Mouse (Mus musculus): Measurements from ENCODE around the gene Syvn1. TPM values are rescaled to one million over a fixed set of nuclear protein-coding genes. Genes with fewer than 3 reads are reported as not detected.
A peak's percentile ranks its signal among the peaks of the same experiment; 100 is the strongest.

Syvn1 gene
- polyA plus RNA-seq, 1 experiment from 2014 or later: 19.0 TPM

DNA sequence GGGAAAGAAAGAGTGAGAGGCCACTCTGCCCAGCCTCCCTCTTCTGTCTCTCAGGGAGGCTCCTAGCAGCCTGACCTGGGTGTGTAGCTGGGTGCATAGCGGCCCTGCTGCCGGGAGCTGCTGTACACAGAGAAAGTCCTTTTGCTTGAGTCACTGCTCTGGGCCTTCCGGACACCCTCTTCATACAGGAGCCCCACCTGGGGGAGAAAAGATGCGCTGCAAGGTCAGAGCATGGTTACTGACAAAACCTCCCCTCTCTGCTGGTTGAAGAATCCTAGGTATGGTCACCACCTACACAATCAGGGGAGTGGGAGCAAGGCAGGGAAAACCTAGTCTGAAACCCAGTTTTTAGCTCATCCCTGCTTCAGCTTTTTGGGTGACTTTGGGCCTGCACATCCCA is 22.6 kb downstream of the Syvn1 start:
- ATAC-seq (ENCODE audit: low read depth): no peak
- Histone ChIP-seq H3K4me2 (ENCODE audit: low read depth, low read length) (no peak overlapping the region), H3K9ac (ENCODE audit: low read depth, low read length) (no peak overlapping the region), H3K27me3 (ENCODE audit: control insufficient read depth, insufficient read depth, low read depth, low read length) (no peaks in the 10 kb centered on the region), H3K4me3 (ENCODE audit: low read depth, low read length) (no peak overlapping the region), H3K27ac (ENCODE audit: low read length) (no peak overlapping the region), H3K9me3 (replicated peaks; ENCODE audit: control insufficient read depth, low read length) (no peaks in the 10 kb centered on the region), H3K4me1 (ENCODE audit: control insufficient read depth, low read depth, low read length) (peaks cover 22% of the 10 kb centered on the region), H3K36me3 (ENCODE audit: control insufficient read depth, insufficient read depth) (peaks cover 3% of the 10 kb centered on the region)
- 76% methylated on average over 4 of the region's 4 CpGs for WGBS (ENCODE audit: insufficient replicate concordance)

DNA sequence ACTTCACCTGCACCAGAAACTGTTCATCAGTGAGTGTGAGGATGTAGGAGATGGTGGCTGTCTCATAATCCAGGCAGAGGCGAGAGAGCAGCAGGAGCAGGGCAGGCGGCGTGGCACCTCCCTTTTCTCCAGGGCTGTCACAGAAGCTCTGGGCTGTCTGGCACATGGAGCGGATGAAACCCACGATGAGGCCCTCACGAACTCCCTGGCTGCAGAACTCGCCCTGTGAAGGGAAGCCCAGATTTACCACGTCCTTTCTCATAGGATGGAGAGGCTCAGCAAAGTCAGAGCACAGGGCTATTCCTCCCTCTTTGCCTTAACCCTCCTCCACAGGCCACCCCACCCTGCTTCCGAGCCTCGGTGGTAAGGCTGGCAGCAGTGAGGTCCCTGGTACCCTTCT is 23.5 kb downstream of the Syvn1 start:
- H3K27ac ChIP-seq (ENCODE audit: low read length): no peak overlapping the region
- peaks cover 3% of the 10 kb centered on the region for H3K36me3 ChIP-seq (ENCODE audit: control insufficient read depth, insufficient read depth)
- H3K27me3 ChIP-seq (ENCODE audit: control insufficient read depth, insufficient read depth, low read depth, low read length): no peaks in the 10 kb centered on the region
- no peak overlapping the region for H3K4me2 ChIP-seq (ENCODE audit: low read depth, low read length)
- H3K9ac ChIP-seq (ENCODE audit: low read depth, low read length): no peak overlapping the region
- no peak for ATAC-seq (ENCODE audit: low read depth)
- no peak overlapping the region for H3K4me3 ChIP-seq (ENCODE audit: low read depth, low read length)
- H3K4me1 ChIP-seq (ENCODE audit: control insufficient read depth, low read depth, low read length): peaks cover 22% of the 10 kb centered on the region
- WGBS (ENCODE audit: insufficient replicate concordance): 66% methylated on average over 10 of the region's 10 CpGs
- no peaks in the 10 kb centered on the region for H3K9me3 ChIP-seq (replicated peaks; ENCODE audit: control insufficient read depth, low read length)

DNA sequence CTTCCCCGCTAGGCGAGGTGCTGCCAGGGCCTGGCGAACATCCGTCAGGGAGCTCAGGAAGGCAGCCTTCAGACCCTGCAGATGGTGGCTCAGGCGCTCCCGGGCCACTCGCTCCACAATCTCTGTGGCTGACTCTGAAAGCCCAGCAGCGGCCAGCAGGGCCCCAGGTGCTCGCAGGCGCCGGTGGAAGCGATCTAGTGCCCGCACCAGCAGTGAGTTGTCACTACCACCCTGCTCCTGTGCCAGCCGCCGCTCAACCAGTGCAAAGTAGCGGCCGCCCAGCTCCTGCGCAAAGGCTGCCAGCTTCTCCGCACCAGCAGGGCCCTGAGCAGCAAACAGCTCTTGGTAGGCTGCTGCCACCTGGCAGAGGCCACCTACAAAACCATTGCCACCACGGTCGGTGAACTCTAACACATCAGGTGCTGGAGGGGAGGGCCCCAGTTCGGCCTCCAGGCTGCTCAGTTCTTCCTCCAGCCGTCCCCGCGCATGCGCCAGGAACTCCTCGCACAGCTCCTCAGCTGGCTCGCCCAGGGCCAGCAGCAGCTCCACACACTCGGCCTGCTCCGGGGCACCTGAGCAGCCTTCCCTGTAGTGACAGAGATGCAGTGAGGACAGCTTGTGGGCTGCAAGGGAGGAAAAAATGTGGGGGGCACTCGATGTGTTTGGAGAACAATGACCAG is 24.3 kb downstream of the Syvn1 start:
- no peak for ATAC-seq (ENCODE audit: low read depth)
- H3K4me3 ChIP-seq (ENCODE audit: low read depth, low read length): no peak overlapping the region
- no peaks in the 10 kb centered on the region for H3K9me3 ChIP-seq (replicated peaks; ENCODE audit: control insufficient read depth, low read length)
- H3K4me2 ChIP-seq (ENCODE audit: low read depth, low read length): no peak overlapping the region
- peaks cover 3% of the 10 kb centered on the region for H3K36me3 ChIP-seq (ENCODE audit: control insufficient read depth, insufficient read depth)
- H3K27ac ChIP-seq (ENCODE audit: low read length): no peak overlapping the region
- no peak overlapping the region for H3K9ac ChIP-seq (ENCODE audit: low read depth, low read length)
- WGBS (ENCODE audit: insufficient replicate concordance): 83% methylated on average over 31 of the region's 31 CpGs
- peaks cover 25% of the 10 kb centered on the region for H3K4me1 ChIP-seq (ENCODE audit: control insufficient read depth, low read depth, low read length)
- no peaks in the 10 kb centered on the region for H3K27me3 ChIP-seq (ENCODE audit: control insufficient read depth, insufficient read depth, low read depth, low read length)

DNA sequence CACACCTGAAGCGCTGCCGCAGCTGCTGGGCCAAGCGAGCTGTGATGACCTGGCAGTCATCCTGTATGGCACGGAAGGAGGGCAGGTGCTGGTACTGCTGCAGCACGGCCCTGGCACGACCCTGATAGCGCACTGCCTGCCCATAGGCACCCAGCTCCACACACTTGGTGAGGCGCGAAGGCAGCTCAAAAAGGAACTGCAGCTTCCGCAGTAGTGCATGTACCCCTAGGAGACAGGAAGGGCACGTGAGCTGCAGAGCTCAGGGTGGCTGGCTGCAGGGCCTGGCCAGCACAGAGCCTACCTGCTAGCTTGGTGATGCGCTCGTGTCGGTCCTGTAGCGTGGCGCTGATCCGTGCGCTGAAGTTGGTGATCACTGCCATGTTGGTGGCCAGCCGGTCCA is 24.9 kb downstream of the Syvn1 start:
- Histone ChIP-seq H3K4me3 (ENCODE audit: low read depth, low read length) (no peak overlapping the region), H3K4me1 (ENCODE audit: control insufficient read depth, low read depth, low read length) (peaks cover 28% of the 10 kb centered on the region), H3K9me3 (replicated peaks; ENCODE audit: control insufficient read depth, low read length) (no peaks in the 10 kb centered on the region), H3K27ac (ENCODE audit: low read length) (no peak overlapping the region), H3K9ac (ENCODE audit: low read depth, low read length) (no peak overlapping the region), H3K4me2 (ENCODE audit: low read depth, low read length) (no peak overlapping the region), H3K36me3 (ENCODE audit: control insufficient read depth, insufficient read depth) (peaks cover 3% of the 10 kb centered on the region), H3K27me3 (ENCODE audit: control insufficient read depth, insufficient read depth, low read depth, low read length) (no peaks in the 10 kb centered on the region)
- WGBS (ENCODE audit: insufficient replicate concordance): 86% methylated on average over 19 of the region's 19 CpGs
- no peak for ATAC-seq (ENCODE audit: low read depth)

DNA sequence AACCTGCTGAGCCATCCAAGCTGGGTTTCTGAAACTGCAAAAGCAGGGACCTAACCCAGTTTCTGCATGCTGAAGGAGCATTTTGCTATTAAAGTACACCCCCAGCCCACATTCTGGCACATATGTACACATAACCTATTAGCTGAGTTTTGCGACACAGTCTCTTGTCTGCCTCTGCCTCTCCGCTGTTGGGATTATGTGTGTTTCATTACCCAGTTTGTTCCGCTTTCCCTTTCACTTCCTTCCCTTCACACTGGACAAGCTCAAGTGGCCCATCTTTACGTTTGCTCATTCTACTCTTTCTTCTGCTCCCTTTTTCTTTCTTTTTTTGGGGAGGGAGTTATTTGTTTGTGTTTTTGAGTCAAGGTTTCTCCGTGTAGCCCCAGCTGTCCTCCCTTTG is 27.5 kb downstream of the Syvn1 start:
- 74% methylated on average over 5 of the region's 5 CpGs for WGBS (ENCODE audit: insufficient replicate concordance)
- H3K4me3 ChIP-seq (ENCODE audit: low read depth, low read length): no peak overlapping the region
- H3K4me2 ChIP-seq (ENCODE audit: low read depth, low read length): no peak overlapping the region
- peaks cover 3% of the 10 kb centered on the region for H3K36me3 ChIP-seq (ENCODE audit: control insufficient read depth, insufficient read depth)
- H3K27ac ChIP-seq (ENCODE audit: low read length): peak overlapping the region; percentile 45
- no peak overlapping the region for H3K9ac ChIP-seq (ENCODE audit: low read depth, low read length)
- ATAC-seq (ENCODE audit: low read depth): no peak
- peaks cover 17% of the 10 kb centered on the region for H3K4me1 ChIP-seq (ENCODE audit: control insufficient read depth, low read depth, low read length)
- no peaks in the 10 kb centered on the region for H3K27me3 ChIP-seq (ENCODE audit: control insufficient read depth, insufficient read depth, low read depth, low read length)
- H3K9me3 ChIP-seq (replicated peaks; ENCODE audit: control insufficient read depth, low read length): no peaks in the 10 kb centered on the region

DNA sequence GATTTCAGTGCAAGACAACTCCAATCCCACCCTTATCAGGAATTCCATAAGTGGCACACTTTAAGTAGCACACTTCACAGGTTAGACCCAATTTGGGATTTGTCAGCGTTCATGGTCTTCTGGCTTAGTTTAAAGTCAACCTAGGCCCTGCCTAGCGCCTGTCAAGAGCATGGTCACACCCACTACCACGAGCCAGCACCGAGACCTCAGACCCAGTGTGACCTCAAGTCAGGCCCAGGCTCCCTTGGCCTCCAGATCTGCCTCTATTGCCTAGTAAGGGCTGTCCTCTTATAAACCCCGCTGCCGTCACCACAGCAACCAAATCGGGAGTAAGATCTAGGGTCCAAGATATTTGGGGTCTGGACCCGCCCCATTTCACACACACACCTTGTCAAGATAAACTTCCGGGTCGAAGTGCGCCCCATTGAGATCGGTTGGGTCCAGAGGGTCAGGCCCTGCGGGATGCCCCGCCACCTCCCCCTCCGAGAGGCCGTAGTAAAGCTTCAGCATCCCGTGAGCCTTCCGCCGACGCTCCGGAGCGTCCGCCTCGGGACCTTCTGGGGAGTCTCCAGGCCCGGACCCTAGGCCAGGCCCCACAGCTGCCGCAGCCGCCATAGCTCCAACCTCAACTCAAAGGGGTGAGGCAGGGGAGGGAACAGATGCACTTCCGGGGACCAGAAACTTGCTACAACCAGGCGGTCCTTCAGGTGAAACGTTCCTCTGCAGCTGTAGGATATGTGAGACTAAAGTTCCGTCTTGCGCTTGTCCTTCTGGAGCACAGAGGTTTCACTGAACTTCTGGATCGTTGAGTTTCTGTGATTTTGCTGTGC is 30.4 kb downstream of the Syvn1 start, which contains the start of gene Vps51:
TSS of gene Vps51 (minus strand) at position 668 of the 830 bp plus-strand sequence.
- Histone ChIP-seq H3K9me3 (replicated peaks; ENCODE audit: control insufficient read depth, low read length) (no peaks in the 10 kb centered on the region), H3K27ac (ENCODE audit: low read length) (peak within 1 kb of the TSS; percentile 86), H3K27me3 (ENCODE audit: control insufficient read depth, insufficient read depth, low read depth, low read length) (no peaks in the 10 kb centered on the region), H3K4me1 (ENCODE audit: control insufficient read depth, low read depth, low read length) (peaks cover 17% of the 10 kb centered on the region), H3K4me2 (ENCODE audit: low read depth, low read length) (peak within 1 kb of the TSS; percentile 81), H3K36me3 (ENCODE audit: control insufficient read depth, insufficient read depth) (peaks cover 6% of the 10 kb centered on the region; the same call in 1 of the 2 replicates), H3K4me3 (ENCODE audit: low read depth, low read length) (peak within 1 kb of the TSS; percentile 89), H3K9ac (ENCODE audit: low read depth, low read length) (peak within 1 kb of the TSS; percentile 86)
- peak; percentile 88 for ATAC-seq (ENCODE audit: low read depth)
- under 1% methylated on average over 33 of the region's 33 CpGs for WGBS (ENCODE audit: insufficient replicate concordance)

DNA sequence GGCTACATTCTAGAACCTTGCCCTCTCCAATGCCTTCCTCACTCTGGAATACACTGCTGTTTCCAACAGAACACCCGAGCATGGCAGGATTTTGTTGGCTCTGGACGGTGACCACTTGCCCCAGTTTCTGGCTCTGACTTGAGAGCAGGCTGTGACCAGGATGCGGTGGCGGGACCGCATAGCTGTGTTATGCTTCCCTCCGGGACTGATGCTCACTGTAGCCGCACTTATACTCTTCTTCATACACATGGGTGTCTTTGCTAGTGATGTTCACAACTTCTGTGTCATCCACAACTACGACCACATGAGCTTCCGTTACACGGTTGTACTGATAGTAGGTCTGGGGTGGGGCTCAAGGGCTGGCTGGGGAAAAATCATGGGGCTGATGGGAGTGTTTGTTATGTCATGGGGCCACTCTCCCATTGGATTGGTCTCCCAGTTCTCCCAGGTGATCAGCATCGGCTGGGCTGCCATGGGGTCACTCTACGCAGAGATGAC is 33.7 kb downstream of the Syvn1 start, which contains the start of gene Tmem262:
TSS of gene Tmem262 (plus strand) at position 51 of the 498 bp plus-strand sequence.
- Histone ChIP-seq H3K4me3 (ENCODE audit: low read depth, low read length) (no peak within 1 kb of the TSS), H3K9ac (ENCODE audit: low read depth, low read length) (no peak within 1 kb of the TSS), H3K27me3 (ENCODE audit: control insufficient read depth, insufficient read depth, low read depth, low read length) (no peaks in the 10 kb centered on the region), H3K9me3 (replicated peaks; ENCODE audit: control insufficient read depth, low read length) (no peaks in the 10 kb centered on the region), H3K27ac (ENCODE audit: low read length) (no peak within 1 kb of the TSS), H3K4me2 (ENCODE audit: low read depth, low read length) (no peak within 1 kb of the TSS), H3K4me1 (ENCODE audit: control insufficient read depth, low read depth, low read length) (peaks cover 26% of the 10 kb centered on the region), H3K36me3 (ENCODE audit: control insufficient read depth, insufficient read depth) (peaks cover 8% of the 10 kb centered on the region; the same call in 1 of the 2 replicates)
- 76% methylated on average over 12 of the region's 12 CpGs for WGBS (ENCODE audit: insufficient replicate concordance)
- ATAC-seq (ENCODE audit: low read depth): no peak

DNA sequence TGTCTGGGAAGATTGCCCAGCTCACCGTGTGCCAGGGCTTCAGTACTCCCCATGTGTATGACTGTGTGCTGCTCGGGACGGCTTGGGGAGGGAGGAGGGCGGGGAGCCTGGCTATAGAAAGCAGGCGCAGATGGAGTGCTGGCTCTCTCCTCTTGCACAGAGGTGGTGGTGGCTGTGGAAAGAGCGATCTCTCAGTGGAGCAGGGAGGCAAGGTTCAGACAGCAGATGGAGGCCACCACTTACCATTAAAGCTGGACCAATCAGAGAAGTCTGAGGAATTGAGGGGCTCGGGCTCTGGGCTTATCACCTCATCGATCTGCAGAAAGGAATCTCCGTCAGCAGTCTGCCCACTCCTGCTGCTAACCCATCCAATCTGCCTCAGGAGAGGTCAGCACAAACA is 35.8 kb downstream of the Syvn1 start, which contains the start of gene Gm28374:
TSS of gene Gm28374 (minus strand) at position 101 of the 400 bp plus-strand sequence.
- H3K9ac ChIP-seq (ENCODE audit: low read depth, low read length): no peak within 1 kb of the TSS
- H3K9me3 ChIP-seq (replicated peaks; ENCODE audit: control insufficient read depth, low read length): no peaks in the 10 kb centered on the region
- H3K4me3 ChIP-seq (ENCODE audit: low read depth, low read length): no peak within 1 kb of the TSS
- 80% methylated on average over 9 of the region's 9 CpGs for WGBS (ENCODE audit: insufficient replicate concordance)
- ATAC-seq (ENCODE audit: low read depth): no peak
- no peak within 1 kb of the TSS for H3K27ac ChIP-seq (ENCODE audit: low read length)
- H3K4me2 ChIP-seq (ENCODE audit: low read depth, low read length): no peak within 1 kb of the TSS
- H3K27me3 ChIP-seq (ENCODE audit: control insufficient read depth, insufficient read depth, low read depth, low read length): no peaks in the 10 kb centered on the region
- peaks cover 19% of the 10 kb centered on the region for H3K36me3 ChIP-seq (ENCODE audit: control insufficient read depth, insufficient read depth)
- peaks cover 26% of the 10 kb centered on the region for H3K4me1 ChIP-seq (ENCODE audit: control insufficient read depth, low read depth, low read length)

Measured in liver, embryonic 16.5 days (tissue).